Mouse (Mus musculus) lung, embryonic 15.5 days (tissue): Measurements from ENCODE around the gene 1700028K03Rik. TPM values are rescaled to one million over a fixed set of nuclear protein-coding genes. Genes with fewer than 3 reads are reported as not detected.

Source experiments
- ATAC-seq: fragments of 200-750 bp; cut with Nextera tagmentation; 2 replicates; pipeline ENCODE4 v1.8.0; 2017; ENCODE audit warnings: moderate number of reproducible peaks, borderline replicate concordance; ENCODE audit not compliant: low FRiP score, low TSS enrichment; ENCODE audit errors: extremely low read depth
- H3K27ac ChIP-seq: fragments of 300-500 bp; sonication (generic); 2 replicates; pipeline ENCODE4 v1.5.1; 2015; ENCODE audit warnings: moderate library complexity, mild to moderate bottlenecking, inconsistent platforms
- H3K27me3 ChIP-seq: fragments of 300-500 bp; sonication (generic); 2 replicates; pipeline ENCODE4 v1.6.1; 2015; ENCODE audit warnings: inconsistent platforms
- H3K36me3 ChIP-seq: fragments of 300-500 bp; sonication (generic); 2 replicates; pipeline ENCODE4 v1.6.1; 2015; ENCODE audit warnings: inconsistent platforms
- H3K4me1 ChIP-seq: fragments of 300-500 bp; sonication (generic); 2 replicates; pipeline ENCODE4 v1.6.1; 2015; ENCODE audit warnings: inconsistent platforms
- H3K4me2 ChIP-seq: fragments of 300-500 bp; sonication (generic); 2 replicates; pipeline ENCODE4 v1.6.1; 2015; ENCODE audit warnings: inconsistent platforms, mild to moderate bottlenecking, moderate library complexity
- H3K4me3 ChIP-seq: fragments of 300-500 bp; sonication (generic); 2 replicates; pipeline ENCODE4 v1.5.1; 2015; ENCODE audit warnings: mild to moderate bottlenecking, inconsistent platforms
- H3K9ac ChIP-seq: fragments of 300-500 bp; sonication (generic); 2 replicates; pipeline ENCODE4 v1.6.1; 2015; ENCODE audit warnings: inconsistent platforms
- H3K9me3 ChIP-seq: fragments of 300-500 bp; sonication (generic); 2 replicates; pipeline ENCODE4 v1.6.1; 2016; ENCODE audit warnings: inconsistent platforms
- WGBS: fragments of 180-500 bp; shearing (Covaris S2); methylation state at CpG from one replicate; pipeline ENCODE4 v1.1.7; 2015; 5-methylcytosine and 5-hydroxymethylcytosine counted together
- polyA plus RNA-seq: library from polyadenylated mRNA; unstranded; fragments of >200 nt; fragmentation: Nextera tagmentation; extraction: Ambion mirVana; gene quantifications from 2 replicates; pipeline ENCODE4 v1.2.1, GENCODE M21; 2015

Gene 1700028K03Rik
- polyA plus RNA-seq: 0.05 TPM in 2 replicates

- no peaks in the 10 kb centered on the region for H3K36me3 ChIP-seq
- H3K27me3 ChIP-seq: no peaks in the 10 kb centered on the region
- H3K4me2 ChIP-seq: no peak within 1 kb of the TSS
- H3K27ac ChIP-seq: no peak within 1 kb of the TSS
- H3K4me1 ChIP-seq: no peaks in the 10 kb centered on the region
- no peak within 1 kb of the TSS for H3K4me3 ChIP-seq
- no peaks in the 10 kb centered on the region for H3K9me3 ChIP-seq
- no peak for ATAC-seq
- WGBS: 66% methylated on average over 15 of the region's 15 CpGs
- no peak within 1 kb of the TSS for H3K9ac ChIP-seq
These were observed at the start of gene 1700028K03Rik for GRCm38 (mm10) chr5:107534581-107534980. Gene 1700028K03Rik (plus strand): TSS chr5:107534709.

- H3K4me3 ChIP-seq: no peak overlapping the region
- H3K4me1 ChIP-seq: no peaks in the 10 kb centered on the region
- H3K9me3 ChIP-seq: no peaks in the 10 kb centered on the region
- H3K4me2 ChIP-seq: no peak overlapping the region
- H3K27me3 ChIP-seq: no peaks in the 10 kb centered on the region
- 0 out of 2 replicates have a peak, but pooled peaks cover 4% of the 10 kb centered on the region for H3K36me3 ChIP-seq
- WGBS: 61% methylated on average over 4 of the region's 4 CpGs
- H3K27ac ChIP-seq: no peak overlapping the region
- ATAC-seq: no peak
- H3K9ac ChIP-seq: no peak overlapping the region
These were observed 45.5 kb upstream of the 1700028K03Rik start for GRCm38 (mm10) chr5:107488996-107489395.

GRCm38 (mm10) chr5:107491036-107491435 is 43.5 kb upstream of the 1700028K03Rik start:
- no peak overlapping the region for H3K9ac ChIP-seq
- no peak overlapping the region for H3K4me2 ChIP-seq
- H3K27me3 ChIP-seq: no peaks in the 10 kb centered on the region
- H3K27ac ChIP-seq: peak overlapping the region; percentile 41; the same call in 1 of the 2 replicates
- H3K4me3 ChIP-seq: no peak overlapping the region
- H3K9me3 ChIP-seq: no peaks in the 10 kb centered on the region
- H3K36me3 ChIP-seq: 0 out of 2 replicates have a peak, but pooled peaks cover 4% of the 10 kb centered on the region
- 0 out of 2 replicates have a peak, but pooled peaks have one; percentile 59 for ATAC-seq
- 66% methylated on average over 9 of the region's 9 CpGs for WGBS
- H3K4me1 ChIP-seq: no peaks in the 10 kb centered on the region

- H3K4me3 ChIP-seq: no peak overlapping the region
- no peaks in the 10 kb centered on the region for H3K9me3 ChIP-seq
- H3K4me1 ChIP-seq: no peaks in the 10 kb centered on the region
- no peak overlapping the region for H3K4me2 ChIP-seq
- no peak overlapping the region for H3K9ac ChIP-seq
- no peak overlapping the region for H3K27ac ChIP-seq
- WGBS: 86% methylated on average over 2 of the region's 2 CpGs
- no peaks in the 10 kb centered on the region for H3K27me3 ChIP-seq
- no peak for ATAC-seq
- 0 out of 2 replicates have a peak, but pooled peaks cover 4% of the 10 kb centered on the region for H3K36me3 ChIP-seq
These were observed 42.0 kb upstream of the 1700028K03Rik start for GRCm38 (mm10) chr5:107492471-107492870.

- Histone ChIP-seq H3K36me3 (0 out of 2 replicates have a peak, but pooled peaks cover 4% of the 10 kb centered on the region), H3K9me3 (no peaks in the 10 kb centered on the region), H3K9ac (no peak overlapping the region), H3K27ac (no peak overlapping the region), H3K4me1 (no peaks in the 10 kb centered on the region), H3K4me3 (no peak overlapping the region), H3K27me3 (no peaks in the 10 kb centered on the region), H3K4me2 (no peak overlapping the region)
- no peak for ATAC-seq
- WGBS: 97% methylated on average over 5 of the region's 5 CpGs
These were observed 39.8 kb upstream of the 1700028K03Rik start for GRCm38 (mm10) chr5:107494759-107495158.

GRCm38 (mm10) chr5:107496047-107496446 is 38.5 kb upstream of the 1700028K03Rik start:
- H3K4me2 ChIP-seq: no peak overlapping the region
- H3K27ac ChIP-seq: no peak overlapping the region
- H3K27me3 ChIP-seq: no peaks in the 10 kb centered on the region
- no peaks in the 10 kb centered on the region for H3K9me3 ChIP-seq
- 0 out of 2 replicates have a peak, but pooled peaks cover 4% of the 10 kb centered on the region for H3K36me3 ChIP-seq
- no peaks in the 10 kb centered on the region for H3K4me1 ChIP-seq
- no peak for ATAC-seq
- H3K4me3 ChIP-seq: no peak overlapping the region
- no peak overlapping the region for H3K9ac ChIP-seq
- WGBS: 86% methylated on average over 2 of the region's 2 CpGs

- Histone ChIP-seq H3K4me1 (no peaks in the 10 kb centered on the region), H3K4me2 (no peak overlapping the region), H3K36me3 (no peaks in the 10 kb centered on the region), H3K27ac (no peak overlapping the region), H3K9me3 (no peaks in the 10 kb centered on the region), H3K4me3 (no peak overlapping the region), H3K9ac (no peak overlapping the region), H3K27me3 (no peaks in the 10 kb centered on the region)
- no peak for ATAC-seq
- WGBS: 72% methylated on average over 10 of the region's 10 CpGs
These were observed 36.7 kb upstream of the 1700028K03Rik start for GRCm38 (mm10) chr5:107497519-107498501.

GRCm38 (mm10) chr5:107498806-107499310 is 35.7 kb upstream of the 1700028K03Rik start:
- H3K27me3 ChIP-seq: no peaks in the 10 kb centered on the region
- no peaks in the 10 kb centered on the region for H3K9me3 ChIP-seq
- no peaks in the 10 kb centered on the region for H3K4me1 ChIP-seq
- ATAC-seq: no peak
- H3K27ac ChIP-seq: no peak overlapping the region
- WGBS: 71% methylated on average over 5 of the region's 5 CpGs
- H3K4me3 ChIP-seq: no peak overlapping the region
- no peak overlapping the region for H3K4me2 ChIP-seq
- no peaks in the 10 kb centered on the region for H3K36me3 ChIP-seq
- no peak overlapping the region for H3K9ac ChIP-seq

- Histone ChIP-seq H3K9me3 (no peaks in the 10 kb centered on the region), H3K4me3 (no peak overlapping the region), H3K4me1 (no peaks in the 10 kb centered on the region), H3K27me3 (no peaks in the 10 kb centered on the region), H3K27ac (no peak overlapping the region), H3K9ac (no peak overlapping the region), H3K4me2 (no peak overlapping the region), H3K36me3 (no peaks in the 10 kb centered on the region)
- WGBS: 72% methylated on average over 5 of the region's 5 CpGs
- ATAC-seq: no peak
These were observed 34.5 kb upstream of the 1700028K03Rik start for GRCm38 (mm10) chr5:107499891-107500535.

- Histone ChIP-seq H3K27ac (no peak overlapping the region), H3K4me2 (no peak overlapping the region), H3K4me3 (no peak overlapping the region), H3K4me1 (no peaks in the 10 kb centered on the region), H3K9me3 (no peaks in the 10 kb centered on the region), H3K36me3 (no peaks in the 10 kb centered on the region), H3K9ac (no peak overlapping the region), H3K27me3 (no peaks in the 10 kb centered on the region)
- ATAC-seq: no peak
- 85% methylated on average over 1 of the region's 1 CpGs for WGBS
These were observed 33.8 kb upstream of the 1700028K03Rik start for GRCm38 (mm10) chr5:107500741-107501140.

GRCm38 (mm10) chr5:107507321-107507720 is 27.2 kb upstream of the 1700028K03Rik start, which contains the start of gene Gm42669:
Gene Gm42669 (plus strand): TSS chr5:107507621.
- H3K4me2 ChIP-seq: no peak within 1 kb of the TSS
- no peaks in the 10 kb centered on the region for H3K4me1 ChIP-seq
- H3K4me3 ChIP-seq: no peak within 1 kb of the TSS
- 69% methylated on average over 4 of the region's 4 CpGs for WGBS
- no peaks in the 10 kb centered on the region for H3K36me3 ChIP-seq
- H3K27me3 ChIP-seq: no peaks in the 10 kb centered on the region
- H3K9me3 ChIP-seq: no peaks in the 10 kb centered on the region
- H3K27ac ChIP-seq: no peak within 1 kb of the TSS
- H3K9ac ChIP-seq: no peak within 1 kb of the TSS
- ATAC-seq: no peak
